Mouse (Mus musculus) intestine, postnatal 0 days (tissue): ENCODE results near the gene Atp5e. TPM values are rescaled to one million over a fixed set of nuclear protein-coding genes. Genes with fewer than 3 reads are reported as not detected.
A peak's percentile ranks its signal among the peaks of the same experiment; 100 is the strongest.

Source experiments
- ATAC-seq: fragments of 200-750 bp; cut with Nextera tagmentation; 2 replicates; pipeline ENCODE4 v1.8.0; 2017; ENCODE audit warnings: mild to moderate bottlenecking, moderate TSS enrichment, moderate library complexity
- H3K27ac ChIP-seq: fragments of 300-500 bp; sonication (generic); 2 replicates; pipeline ENCODE4 v1.5.1; 2014; ENCODE audit warnings: mild to moderate bottlenecking, low read depth, low read length, moderate library complexity
- H3K27me3 ChIP-seq: fragments of 300-500 bp; sonication (generic); replicated peaks from 2 replicates; pipeline ENCODE4 v1.6.1; 2014; ENCODE audit warnings: low read length, mixed read lengths; ENCODE audit not compliant: control insufficient read depth, insufficient read depth
- H3K36me3 ChIP-seq: fragments of 300-500 bp; sonication (generic); 2 replicates; pipeline ENCODE4 v1.6.1; 2014; ENCODE audit warnings: mild to moderate bottlenecking, moderate library complexity; ENCODE audit not compliant: control insufficient read depth, insufficient read depth
- H3K4me1 ChIP-seq: fragments of 300-500 bp; sonication (generic); replicated peaks from 2 replicates; pipeline ENCODE4 v1.6.1; 2014; ENCODE audit warnings: antibody characterized with exemption, low read length, mixed read lengths; ENCODE audit not compliant: control insufficient read depth, insufficient read depth
- H3K4me2 ChIP-seq: fragments of 300-500 bp; sonication (generic); replicated peaks from 2 replicates; pipeline ENCODE4 v1.6.1; 2014; ENCODE audit warnings: low read depth, mild to moderate bottlenecking, moderate library complexity
- H3K4me3 ChIP-seq: fragments of 300-500 bp; sonication (generic); 2 replicates; pipeline ENCODE4 v1.5.1; 2014; ENCODE audit warnings: low read depth, low read length
- H3K9ac ChIP-seq: fragments of 300-500 bp; sonication (generic); 2 replicates; pipeline ENCODE4 v1.6.1; 2014; ENCODE audit warnings: mild to moderate bottlenecking, low read depth, low read length
- H3K9me3 ChIP-seq: fragments of 300-500 bp; sonication (generic); 2 replicates; pipeline ENCODE4 v1.6.1; 2016; ENCODE audit warnings: mixed run types; ENCODE audit not compliant: control insufficient read depth
- CTCF ChIP-seq: sonication (generic); IDR thresholded peaks from 2 replicates; pipeline ENCODE4 v1.5.1; 2016; ENCODE audit warnings: low read depth, mild to moderate bottlenecking, control low read depth, antibody characterized with exemption, moderate library complexity
- WGBS: fragments of 180-500 bp; shearing (Covaris S2); extraction: QIAGEN DNeasy Blood & Tissue Kit; methylation state at CpG from one replicate; pipeline ENCODE4 v1.1.7; 2014; 5-methylcytosine and 5-hydroxymethylcytosine counted together
- polyA plus RNA-seq: library from polyadenylated mRNA; unstranded; fragments of >200 nt; fragmentation: Nextera tagmentation; extraction: Ambion mirVana; gene quantifications from 2 replicates; pipeline ENCODE4 v1.2.1, GENCODE M21; 2015

The Atp5e gene
- polyA plus RNA-seq, 1 experiment from 2014 or later: 1,046 TPM

GRCm38 (mm10) chr2:174500814-174501503, 37.1 kb upstream of the Atp5e start:
- Histone ChIP-seq H3K9ac (no peak overlapping the region), H3K4me3 (no peak overlapping the region), H3K9me3 (no peaks in the 10 kb centered on the region), H3K27me3 (no peaks in the 10 kb centered on the region), H3K4me2 (no peak overlapping the region), H3K4me1 (no peaks in the 10 kb centered on the region), H3K27ac (no peak overlapping the region), H3K36me3 (no peaks in the 10 kb centered on the region)
- WGBS: 89% methylated on average over 14 of the region's 14 CpGs
- TF ChIP-seq CTCF: no peak
- ATAC-seq: no peak

GRCm38 (mm10) chr2:174492858-174493257, 29.0 kb upstream of the Atp5e start:
- ATAC-seq: no peak
- 74% methylated on average over 2 of the region's 2 CpGs for WGBS

GRCm38 (mm10) chr2:174487005-174487404, 23.1 kb upstream of the Atp5e start:
- Histone ChIP-seq H3K27ac (no peak overlapping the region), H3K4me3 (no peak overlapping the region), H3K9me3 (no peaks in the 10 kb centered on the region), H3K9ac (no peak overlapping the region), H3K4me1 (no peaks in the 10 kb centered on the region), H3K36me3 (no peaks in the 10 kb centered on the region), H3K4me2 (no peak overlapping the region), H3K27me3 (no peaks in the 10 kb centered on the region)
- 61% methylated on average over 5 of the region's 5 CpGs for WGBS
- ATAC-seq: no peak
- no peak for TF ChIP-seq CTCF

More at GRCm38 (mm10) chr2:174492858-174493257, 29.0 kb upstream of the Atp5e start:
- H3K27ac ChIP-seq: no peak overlapping the region
- no peaks in the 10 kb centered on the region for H3K4me1 ChIP-seq
- no peaks in the 10 kb centered on the region for H3K36me3 ChIP-seq
- peak; percentile 54 for TF ChIP-seq CTCF
- H3K4me2 ChIP-seq: no peak overlapping the region
- H3K27me3 ChIP-seq: no peaks in the 10 kb centered on the region
- H3K9me3 ChIP-seq: no peaks in the 10 kb centered on the region
- no peak overlapping the region for H3K4me3 ChIP-seq
- H3K9ac ChIP-seq: no peak overlapping the region

- Histone ChIP-seq H3K9ac (no peak overlapping the region), H3K27me3 (no peaks in the 10 kb centered on the region), H3K9me3 (no peaks in the 10 kb centered on the region), H3K27ac (peak overlapping the region; percentile 86; the same call in 1 of the 2 replicates), H3K4me3 (no peak overlapping the region), H3K4me2 (no peak overlapping the region), H3K36me3 (no peaks in the 10 kb centered on the region), H3K4me1 (0 out of 2 replicates have a peak, but pooled peaks cover 3% of the 10 kb centered on the region)
- 75% methylated on average over 5 of the region's 5 CpGs for WGBS
- no peak for TF ChIP-seq CTCF
- no peak for ATAC-seq
These were observed 14.8 kb upstream of the Atp5e start for GRCm38 (mm10) chr2:174478746-174479145.

- Histone ChIP-seq H3K27ac (peak overlapping the region; percentile 86), H3K36me3 (no peaks in the 10 kb centered on the region), H3K4me2 (no peak overlapping the region; the same call in 1 of the 2 replicates), H3K27me3 (no peaks in the 10 kb centered on the region), H3K4me1 (peaks cover 7% of the 10 kb centered on the region; the same call in 1 of the 2 replicates), H3K9ac (no peak overlapping the region), H3K9me3 (no peaks in the 10 kb centered on the region), H3K4me3 (no peak overlapping the region)
- TF ChIP-seq CTCF: no peak
- 31% methylated on average over 3 of the region's 3 CpGs for WGBS
- ATAC-seq: peak; percentile 77
These were observed 13.8 kb upstream of the Atp5e start for GRCm38 (mm10) chr2:174477543-174478319.

- Histone ChIP-seq H3K27ac (peak overlapping the region; percentile 92), H3K27me3 (no peaks in the 10 kb centered on the region), H3K9ac (peak overlapping the region; percentile 58; the same call in 1 of the 2 replicates), H3K9me3 (no peaks in the 10 kb centered on the region), H3K4me1 (peaks cover 20% of the 10 kb centered on the region), H3K4me3 (peak overlapping the region; percentile 65; the same call in 1 of the 2 replicates), H3K36me3 (peaks cover 10% of the 10 kb centered on the region), H3K4me2 (peak overlapping the region; percentile 82)
- ATAC-seq: no peak
- no peak for TF ChIP-seq CTCF
- WGBS: 64% methylated on average over 5 of the region's 5 CpGs
These were observed 9.6 kb upstream of the Atp5e start for GRCm38 (mm10) chr2:174473550-174473927.
